Mouse (Mus musculus) cerebellum, adult 2 months (tissue): ENCODE data around the gene Prkcb.

Source experiments
- CTCF ChIP-seq: fragments of 200-500 bp; IDR thresholded peaks from 2 replicates; pipeline ENCODE4 v1.5.1; 2011; ENCODE audit warnings: low read depth, mild to moderate bottlenecking, control low read depth, low read length, moderate library complexity, borderline replicate concordance; ENCODE audit not compliant: insufficient read depth
- POLR2A ChIP-seq: fragments of 200-500 bp; IDR thresholded peaks from 2 replicates; pipeline ENCODE4 v1.6.1; 2011; ENCODE audit warnings: low read length, control low read depth, borderline replicate concordance; ENCODE audit not compliant: insufficient read depth

GRCm38 (mm10) chr7:122403343-122403742 lies 114.8 kb downstream of the Prkcb start:
- no peak for TF ChIP-seq CTCF
- TF ChIP-seq POLR2A, result no peak
